ENCODE assay signal across 13 mouse cellular contexts in the genomic region with DNA sequence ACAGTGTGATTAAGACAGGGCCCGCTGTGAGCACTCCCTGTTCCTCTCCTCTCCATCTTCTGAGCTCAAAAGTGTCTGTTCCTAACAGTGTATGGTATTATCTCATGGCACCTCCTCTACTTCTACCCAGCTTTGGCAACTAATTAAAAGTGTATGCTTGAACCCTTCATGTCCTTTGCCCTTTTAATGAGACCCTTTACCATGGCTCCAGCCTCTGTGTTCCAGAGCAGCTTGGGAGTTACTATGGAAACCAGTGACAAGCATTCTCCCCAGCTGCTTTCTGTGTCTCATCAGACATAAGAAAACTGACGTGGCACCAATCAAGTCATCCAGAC.
A peak's percentile ranks its signal among the peaks of the same experiment; 100 is the strongest.
DNase-seq lines count a peak whose midpoint lies in the region; ATAC-seq and TF ChIP-seq lines count a peak whose summit lies in the region.
"Had no signal": no experiment of that assay in that cellular context is flagged by ENCODE, and none has a peak within 500 bp of the region (broad histone marks: within the 10 kb centered on the region; RNA-seq: fewer than 3 reads in every experiment).

No protein-coding gene starts in this region.

- H3K9me3 ChIP-seq in forebrain, postnatal 0 days (ENCODE audit: low read length): no peaks in the 10 kb centered on the region
- no peaks in the 10 kb centered on the region for H3K9me3 ChIP-seq in midbrain, embryonic 10.5 days (replicated peaks)
- no peaks in the 10 kb centered on the region for H3K9me3 ChIP-seq in neural tube, embryonic 15.5 days (replicated peaks)
- no peaks in the 10 kb centered on the region for H3K9me3 ChIP-seq in stomach, postnatal 0 days (ENCODE audit: control insufficient read depth, low read length)

- 8% methylated on average over 2 of the region's 2 CpGs for WGBS in forebrain, postnatal 0 days
- 25% methylated on average over 2 of the region's 2 CpGs for WGBS in midbrain, embryonic 10.5 days
- WGBS in neural tube, embryonic 15.5 days: 24% methylated on average over 2 of the region's 2 CpGs
- WGBS in stomach, postnatal 0 days: 58% methylated on average over 2 of the region's 2 CpGs

- peak overlapping the region; percentile 23; the same call in 1 of the 2 replicates for H3K4me2 ChIP-seq in forebrain, postnatal 0 days (ENCODE audit: low read depth)
- no peak overlapping the region for H3K4me2 ChIP-seq in neural tube, embryonic 15.5 days
- no peak overlapping the region for H3K4me2 ChIP-seq in stomach, postnatal 0 days (replicated peaks; ENCODE audit: low read depth)

- H3K4me3 ChIP-seq in forebrain, postnatal 0 days (ENCODE audit: low read depth, low read length): no peak overlapping the region
- no peak overlapping the region for H3K4me3 ChIP-seq in midbrain, embryonic 10.5 days
- H3K4me3 ChIP-seq in neural tube, embryonic 15.5 days (replicated peaks): no peak overlapping the region
- H3K4me3 ChIP-seq in stomach, postnatal 0 days (ENCODE audit: low read depth, low read length): no peak overlapping the region

- no peak for TF ChIP-seq EP300 in stomach, postnatal 0 days (optimal IDR thresholded peaks at IDR 0.05)

- no peak for TF ChIP-seq CTCF in forebrain, postnatal 0 days (IDR thresholded peaks at IDR 0.05; ENCODE audit: low read depth)
- no peak for TF ChIP-seq CTCF in stomach, postnatal 0 days (IDR thresholded peaks at IDR 0.05; ENCODE audit: low read depth)

- H3K9ac ChIP-seq in forebrain, postnatal 0 days: no peak overlapping the region
- no peak overlapping the region for H3K9ac ChIP-seq in neural tube, embryonic 15.5 days (replicated peaks)
- H3K9ac ChIP-seq in stomach, postnatal 0 days (ENCODE audit: low read length): no peak overlapping the region

- H3K27ac ChIP-seq in forebrain, postnatal 0 days (ENCODE audit: low read depth, low read length): peak overlapping the region; percentile 85
- no peak overlapping the region for H3K27ac ChIP-seq in midbrain, embryonic 10.5 days (replicated peaks)
- peak overlapping the region; percentile 51; the same call in 1 of the 2 replicates for H3K27ac ChIP-seq in neural tube, embryonic 15.5 days (replicated peaks)
- H3K27ac ChIP-seq in stomach, postnatal 0 days (replicated peaks): no peak overlapping the region

- no peaks in the 10 kb centered on the region; the same call in 1 of the 2 replicates for H3K36me3 ChIP-seq in forebrain, postnatal 0 days (ENCODE audit: insufficient read depth)
- no peaks in the 10 kb centered on the region for H3K36me3 ChIP-seq in midbrain, embryonic 10.5 days
- H3K36me3 ChIP-seq in neural tube, embryonic 15.5 days: no peaks in the 10 kb centered on the region
- H3K36me3 ChIP-seq in stomach, postnatal 0 days (ENCODE audit: control insufficient read depth, insufficient read depth, low read length): no peaks in the 10 kb centered on the region

- no peaks in the 10 kb centered on the region for H3K27me3 ChIP-seq in forebrain, postnatal 0 days (ENCODE audit: insufficient read depth, low read length)
- no peaks in the 10 kb centered on the region for H3K27me3 ChIP-seq in midbrain, embryonic 10.5 days (ENCODE audit: low read depth, poor library complexity, severe bottlenecking)
- H3K27me3 ChIP-seq in neural tube, embryonic 15.5 days (replicated peaks): no peaks in the 10 kb centered on the region
- H3K27me3 ChIP-seq in stomach, postnatal 0 days (ENCODE audit: control insufficient read depth, insufficient read depth, low read length): no peaks in the 10 kb centered on the region

- peak; percentile 11 for DNase-seq in embryo, embryonic 11.5 days (ENCODE audit: low read depth, low spot score)
- DNase-seq in forebrain, postnatal 0 days: peak; percentile 41
- peak; percentile 27 for DNase-seq in midbrain, embryonic 10.5 days (ENCODE audit: low spot score)
- no peak for DNase-seq in stomach, postnatal 0 days (ENCODE audit: low spot score)
- no peak for DNase-seq in kidney, postnatal 14 days
- DNase-seq in thymus, adult 18-20 months: no peak
- DNase-seq: adrenal gland, postnatal 36 days; cerebellum, adult 8-10 months; gastrocnemius, postnatal 10 days; kidney, adult 18-20 months; liver; lung, postnatal 14 days had no signal

- peak; percentile 78 for ATAC-seq in forebrain, postnatal 0 days
- no peak; the same call in 1 of the 2 replicates for ATAC-seq in neural tube, embryonic 15.5 days (ENCODE audit: low FRiP score)
- ATAC-seq in stomach, postnatal 0 days (ENCODE audit: low FRiP score, low TSS enrichment): no peak

- H3K4me1 ChIP-seq in forebrain, postnatal 0 days (ENCODE audit: insufficient read depth): peaks cover 6% of the 10 kb centered on the region; the same call in 1 of the 2 replicates
- H3K4me1 ChIP-seq in midbrain, embryonic 10.5 days: peaks cover 10% of the 10 kb centered on the region
- H3K4me1 ChIP-seq in neural tube, embryonic 15.5 days: peaks cover 4% of the 10 kb centered on the region
- no peaks in the 10 kb centered on the region for H3K4me1 ChIP-seq in stomach, postnatal 0 days (replicated peaks; ENCODE audit: control insufficient read depth, insufficient read depth)

Comparison
In these comparisons a context has a peak if more than half of its experiments do, and no peak if none do; other contexts are left out.
1. DNase-seq: peak in embryo, embryonic 11.5 days (single experiment), forebrain, postnatal 0 days (single experiment) and midbrain, embryonic 10.5 days (single experiment); none in stomach, postnatal 0 days (single experiment), kidney, postnatal 14 days (single experiment) and thymus, adult 18-20 months (0 of 2).
2. H3K27ac ChIP-seq: peak in forebrain, postnatal 0 days (single experiment) and neural tube, embryonic 15.5 days (single experiment); none in midbrain, embryonic 10.5 days (single experiment) and stomach, postnatal 0 days (single experiment).